Mouse (Mus musculus) telencephalon, adult 2 months (tissue): ENCODE measurements around the gene Oard1.

Source experiments
- DNase-seq: peaks from one replicate; pipeline ENCODE4 v3.0.0-alpha.2; 2011; ENCODE audit warnings: low read depth, low spot score

Gene Oard1

GRCm38 (mm10) chr17:48409380-48410298, at the start of gene Oard1, which contains the start of gene Nfya:
TSS of gene Oard1 (plus strand) at chr17:48410014.
TSS of gene Nfya (minus strand) at chr17:48409906.
- peak; percentile 100 for DNase-seq

- no peak for DNase-seq
These were observed 49.4 kb upstream of the Oard1 start for GRCm38 (mm10) chr17:48360462-48360861.

GRCm38 (mm10) chr17:48362346-48362745, 47.5 kb upstream of the Oard1 start:
- no peak for DNase-seq

GRCm38 (mm10) chr17:48362966-48363365, 46.8 kb upstream of the Oard1 start:
- no peak for DNase-seq

- DNase-seq, result no peak
These were observed 46.3 kb upstream of the Oard1 start for GRCm38 (mm10) chr17:48363421-48363965.

GRCm38 (mm10) chr17:48365511-48366155, 44.2 kb upstream of the Oard1 start:
- no peak for DNase-seq

- DNase-seq, result no peak
These were observed 43.0 kb upstream of the Oard1 start for GRCm38 (mm10) chr17:48366806-48367205.

GRCm38 (mm10) chr17:48371621-48372020, 38.2 kb upstream of the Oard1 start:
- no peak for DNase-seq

- peak; percentile 66 for DNase-seq
These were observed 36.8 kb upstream of the Oard1 start for GRCm38 (mm10) chr17:48372987-48373386.

- DNase-seq, result peak; percentile 64
These were observed 33.7 kb upstream of the Oard1 start for GRCm38 (mm10) chr17:48376102-48376501.

GRCm38 (mm10) chr17:48379050-48379449, 30.8 kb upstream of the Oard1 start:
- DNase-seq, result no peak

- no peak for DNase-seq
These were observed 23.9 kb upstream of the Oard1 start for GRCm38 (mm10) chr17:48385786-48386461.

GRCm38 (mm10) chr17:48388666-48389065, 21.1 kb upstream of the Oard1 start:
- DNase-seq, result no peak

GRCm38 (mm10) chr17:48389442-48389841, 20.4 kb upstream of the Oard1 start:
- no peak for DNase-seq

- DNase-seq, result no peak
These were observed 18.4 kb upstream of the Oard1 start for GRCm38 (mm10) chr17:48391446-48391845.

- DNase-seq, result peak; percentile 92
These were observed 17.2 kb upstream of the Oard1 start for GRCm38 (mm10) chr17:48392616-48393015.

GRCm38 (mm10) chr17:48401710-48402109, 8.1 kb upstream of the Oard1 start:
- no peak for DNase-seq

GRCm38 (mm10) chr17:48402751-48403150, 7.1 kb upstream of the Oard1 start:
- no peak for DNase-seq

GRCm38 (mm10) chr17:48403848-48404247, 6.0 kb upstream of the Oard1 start:
- no peak for DNase-seq

- DNase-seq, result no peak
These were observed 5.1 kb upstream of the Oard1 start for GRCm38 (mm10) chr17:48404706-48405105.

- DNase-seq, result peak; percentile 46
These were observed 2.7 kb upstream of the Oard1 start for GRCm38 (mm10) chr17:48407154-48407553.
